Mouse (Mus musculus): ENCODE data around the gene Htra1.
A peak's percentile ranks its signal among the peaks of the same experiment; 100 is the strongest.

Htra1 gene

GRCm38 (mm10) chr7:130966451-130966850 is 30.5 kb downstream of the Htra1 start:
- no peak for DNase-seq (ENCODE audit: low read depth, low spot score)

- no peak for DNase-seq (ENCODE audit: low read depth, low spot score)
Measured at GRCm38 (mm10) chr7:130966876-130967275, 31.0 kb downstream of the Htra1 start.

GRCm38 (mm10) chr7:130967901-130968300 is 32.0 kb downstream of the Htra1 start:
- DNase-seq (ENCODE audit: low read depth, low spot score), result no peak

GRCm38 (mm10) chr7:130968537-130968936 is 32.6 kb downstream of the Htra1 start:
- DNase-seq (ENCODE audit: low read depth, low spot score), result no peak

- no peak for DNase-seq (ENCODE audit: low read depth, low spot score)
Measured at GRCm38 (mm10) chr7:130969076-130969475, 33.2 kb downstream of the Htra1 start.

- DNase-seq (ENCODE audit: low read depth, low spot score), result no peak
Measured at GRCm38 (mm10) chr7:130969507-130969906, 33.6 kb downstream of the Htra1 start.

- DNase-seq (ENCODE audit: low read depth, low spot score), result no peak
Measured at GRCm38 (mm10) chr7:130972767-130973166, 36.9 kb downstream of the Htra1 start.

GRCm38 (mm10) chr7:130976305-130976935 is 40.5 kb downstream of the Htra1 start:
- no peak for DNase-seq (ENCODE audit: low read depth, low spot score)

GRCm38 (mm10) chr7:130977794-130978521 is 42.0 kb downstream of the Htra1 start:
- no peak for DNase-seq (ENCODE audit: low read depth, low spot score)

GRCm38 (mm10) chr7:130978545-130978944 is 42.6 kb downstream of the Htra1 start:
- DNase-seq (ENCODE audit: low read depth, low spot score), result no peak

- DNase-seq (ENCODE audit: low read depth, low spot score), result no peak
Measured at GRCm38 (mm10) chr7:130980130-130980529, 44.2 kb downstream of the Htra1 start.

GRCm38 (mm10) chr7:130982371-130982770 is 46.5 kb downstream of the Htra1 start:
- peak; percentile 35 for DNase-seq (ENCODE audit: low read depth, low spot score)

- DNase-seq (ENCODE audit: low read depth, low spot score), result no peak
Measured at GRCm38 (mm10) chr7:130982881-130983280, 47.0 kb downstream of the Htra1 start.

- no peak for DNase-seq (ENCODE audit: low read depth, low spot score)
Measured at GRCm38 (mm10) chr7:130984294-130984693, 48.4 kb downstream of the Htra1 start.

- DNase-seq (ENCODE audit: low read depth, low spot score), result no peak
Measured at GRCm38 (mm10) chr7:130985193-130985592, 49.3 kb downstream of the Htra1 start.

- no peak for DNase-seq (ENCODE audit: low read depth, low spot score)
Measured at GRCm38 (mm10) chr7:130985716-130986115, 49.8 kb downstream of the Htra1 start.

GRCm38 (mm10) chr7:130988146-130988545 is 52.2 kb downstream of the Htra1 start:
- DNase-seq (ENCODE audit: low read depth, low spot score), result no peak

GRCm38 (mm10) chr7:130989371-130989770 is 53.5 kb downstream of the Htra1 start:
- DNase-seq (ENCODE audit: low read depth, low spot score), result no peak

GRCm38 (mm10) chr7:130991174-130991789 is 55.4 kb downstream of the Htra1 start:
- DNase-seq (ENCODE audit: low read depth, low spot score), result no peak

GRCm38 (mm10) chr7:130993907-130994306 is 58.0 kb downstream of the Htra1 start:
- peak; percentile 30 for DNase-seq (ENCODE audit: low read depth, low spot score)

- DNase-seq (ENCODE audit: low read depth, low spot score), result no peak
Measured at GRCm38 (mm10) chr7:131001976-131002726, 66.2 kb downstream of the Htra1 start.

- no peak for DNase-seq (ENCODE audit: low read depth, low spot score)
Measured at GRCm38 (mm10) chr7:131004071-131004470, 68.2 kb downstream of the Htra1 start.
